Mouse (Mus musculus) olfactory bulb, adult 2 months (tissue): ENCODE data around the gene Cct6b.

Source experiments
- CTCF ChIP-seq: fragments of 200-500 bp; IDR thresholded peaks from 2 replicates; pipeline ENCODE4 v1.5.1; 2012; ENCODE audit warnings: low read depth, mild to moderate bottlenecking, low read length, moderate library complexity; ENCODE audit not compliant: insufficient read depth
- POLR2A ChIP-seq: fragments of 200-500 bp; IDR thresholded peaks from 2 replicates; pipeline ENCODE4 v1.6.1; 2012; ENCODE audit warnings: mild to moderate bottlenecking, low read depth, low read length, moderate library complexity; ENCODE audit not compliant: insufficient read depth

GRCm38 (mm10) chr11:82739006-82739405 is 25.1 kb downstream of the Cct6b start:
- no peak for TF ChIP-seq CTCF
- no peak for TF ChIP-seq POLR2A
